In genomic region chr13:71248261-71249031, GRCm38 (mm10) we compare ENCODE assay signal across 8 mouse cellular contexts.
DNase-seq lines count a peak whose midpoint lies in the region; ATAC-seq and TF ChIP-seq lines count a peak whose summit lies in the region.

No protein-coding gene starts in this region.

- TF ChIP-seq POLR2A in limb, embryonic 14.5 days (IDR thresholded peaks at IDR 0.05; ENCODE audit: borderline replicate concordance, extremely low read depth, insufficient read depth, insufficient read length) = no peak

- peak; percentile 16 for DNase-seq in liver, postnatal 0 days
- DNase-seq in liver, embryonic 11.5 days (ENCODE audit: low spot score) = no peak
- DNase-seq in adrenal gland, postnatal 36 days = peak; percentile 71 to 73
- no peak for DNase-seq in forebrain, postnatal 0 days
- peak; percentile 40 for DNase-seq in limb, embryonic 14.5 days (ENCODE audit: low spot score)
- DNase-seq in retina, postnatal 1 day = peak; percentile 75
- no peak for DNase-seq in ovary, postnatal 14 days (ENCODE audit: low spot score)

- peak; percentile 50 for TF ChIP-seq CTCF in liver, postnatal 0 days (IDR thresholded peaks at IDR 0.05; ENCODE audit: low read depth)
- TF ChIP-seq CTCF in forebrain, postnatal 0 days (IDR thresholded peaks at IDR 0.05; ENCODE audit: low read depth) = peak; percentile 64

- H3K36me3 ChIP-seq in liver, postnatal 0 days (replicated peaks; ENCODE audit: insufficient read depth, low read length) = no peaks in the 10 kb centered on the region
- H3K36me3 ChIP-seq in liver, embryonic 11.5 days (ENCODE audit: control insufficient read depth, insufficient read depth, low read length) = no peaks in the 10 kb centered on the region
- no peaks in the 10 kb centered on the region for H3K36me3 ChIP-seq in forebrain, postnatal 0 days (ENCODE audit: insufficient read depth)
- H3K36me3 ChIP-seq in limb, embryonic 14.5 days (ENCODE audit: control insufficient read depth, insufficient read depth, low read length) = no peaks in the 10 kb centered on the region

- no peaks in the 10 kb centered on the region for H3K4me1 ChIP-seq in liver, postnatal 0 days (ENCODE audit: insufficient read depth)
- no peaks in the 10 kb centered on the region for H3K4me1 ChIP-seq in liver, embryonic 11.5 days (replicated peaks; ENCODE audit: control insufficient read depth, insufficient read depth, low read length)
- no peaks in the 10 kb centered on the region for H3K4me1 ChIP-seq in forebrain, postnatal 0 days (ENCODE audit: insufficient read depth)
- no peaks in the 10 kb centered on the region for H3K4me1 ChIP-seq in limb, embryonic 14.5 days (ENCODE audit: control insufficient read depth, insufficient read depth, low read length)

- H3K4me2 ChIP-seq in liver, postnatal 0 days (ENCODE audit: low read depth, low read length) = no peak overlapping the region
- H3K4me2 ChIP-seq in liver, embryonic 11.5 days = no peak overlapping the region
- no peak overlapping the region for H3K4me2 ChIP-seq in forebrain, postnatal 0 days (ENCODE audit: low read depth)
- no peak overlapping the region for H3K4me2 ChIP-seq in limb, embryonic 14.5 days (replicated peaks; ENCODE audit: low read depth, low read length, severe bottlenecking)

- H3K9me3 ChIP-seq in liver, postnatal 0 days (ENCODE audit: low read length) = no peaks in the 10 kb centered on the region
- no peaks in the 10 kb centered on the region for H3K9me3 ChIP-seq in liver, embryonic 11.5 days (ENCODE audit: control insufficient read depth, low read length)
- no peaks in the 10 kb centered on the region for H3K9me3 ChIP-seq in forebrain, postnatal 0 days (ENCODE audit: low read length)
- no peaks in the 10 kb centered on the region for H3K9me3 ChIP-seq in limb, embryonic 14.5 days (ENCODE audit: control insufficient read depth, low read length)

- no peak for ATAC-seq in liver, postnatal 0 days
- no peak for ATAC-seq in liver, embryonic 11.5 days (replicated peaks; ENCODE audit: low FRiP score)
- peak; percentile 80 for ATAC-seq in forebrain, postnatal 0 days
- no peak for ATAC-seq in limb, embryonic 14.5 days (ENCODE audit: low FRiP score, low read depth)
- no peak for ATAC-seq in cerebellum, adult (ENCODE audit: insufficient number of reproducible peaks, low FRiP score, low TSS enrichment)

- H3K4me3 ChIP-seq in liver, postnatal 0 days (ENCODE audit: low read depth, low read length) = no peak overlapping the region
- H3K4me3 ChIP-seq in liver, embryonic 11.5 days (ENCODE audit: low read depth, low read length) = no peak overlapping the region
- no peak overlapping the region for H3K4me3 ChIP-seq in forebrain, postnatal 0 days (ENCODE audit: low read depth, low read length)
- H3K4me3 ChIP-seq in limb, embryonic 14.5 days (replicated peaks; ENCODE audit: low read length) = no peak overlapping the region

- no peak overlapping the region for H3K27ac ChIP-seq in liver, postnatal 0 days (ENCODE audit: low read depth)
- H3K27ac ChIP-seq in liver, embryonic 11.5 days (ENCODE audit: low read depth, low read length) = no peak overlapping the region
- H3K27ac ChIP-seq in forebrain, postnatal 0 days (ENCODE audit: low read depth, low read length) = no peak overlapping the region
- H3K27ac ChIP-seq in limb, embryonic 14.5 days (replicated peaks; ENCODE audit: low read depth, low read length) = no peak overlapping the region

- H3K9ac ChIP-seq in liver, postnatal 0 days (replicated peaks) = no peak overlapping the region
- no peak overlapping the region for H3K9ac ChIP-seq in liver, embryonic 11.5 days (ENCODE audit: low read depth, low read length)
- no peak overlapping the region for H3K9ac ChIP-seq in forebrain, postnatal 0 days
- no peak overlapping the region for H3K9ac ChIP-seq in limb, embryonic 14.5 days (ENCODE audit: low read depth, low read length, severe bottlenecking)

- WGBS in liver, postnatal 0 days (ENCODE audit: insufficient replicate concordance) = 53% methylated on average over 8 of the region's 8 CpGs
- WGBS in liver, embryonic 11.5 days = 49% methylated on average over 8 of the region's 8 CpGs
- 35% methylated on average over 8 of the region's 8 CpGs for WGBS in forebrain, postnatal 0 days
- WGBS in limb, embryonic 14.5 days = 48% methylated on average over 7 of the region's 8 CpGs

- TF ChIP-seq EP300 in liver, postnatal 0 days (IDR thresholded peaks at IDR 0.05; ENCODE audit: low read depth) = no peak

- no peaks in the 10 kb centered on the region for H3K27me3 ChIP-seq in liver, postnatal 0 days (ENCODE audit: insufficient read depth, low read length)
- no peaks in the 10 kb centered on the region for H3K27me3 ChIP-seq in liver, embryonic 11.5 days (replicated peaks; ENCODE audit: control insufficient read depth, insufficient read depth, low read length)
- H3K27me3 ChIP-seq in forebrain, postnatal 0 days (ENCODE audit: insufficient read depth, low read length) = no peaks in the 10 kb centered on the region
- H3K27me3 ChIP-seq in limb, embryonic 14.5 days (ENCODE audit: control insufficient read depth, insufficient read depth, low read length) = no peaks in the 10 kb centered on the region

Comparison
In these comparisons a context has a peak if more than half of its experiments do, and no peak if none do; other contexts are left out.
1. DNase-seq: peak in liver, postnatal 0 days (single experiment), adrenal gland, postnatal 36 days (2 of 2), limb, embryonic 14.5 days (single experiment) and retina, postnatal 1 day (single experiment); none in liver, embryonic 11.5 days (single experiment), forebrain, postnatal 0 days (single experiment) and ovary, postnatal 14 days (single experiment).